Mouse (Mus musculus) liver, postnatal 0 days (tissue): ENCODE results near the gene Cdca7l. TPM values are rescaled to one million over a fixed set of nuclear protein-coding genes. Genes with fewer than 3 reads are reported as not detected.
A peak's percentile ranks its signal among the peaks of the same experiment; 100 is the strongest.

Experiments used
- ATAC-seq: fragments of 200-750 bp; cut with Nextera tagmentation; 2 replicates; pipeline ENCODE4 v1.8.0; 2017; ENCODE audit warnings: mild to moderate bottlenecking, moderate library complexity
- DNase-seq: peaks from one replicate; pipeline ENCODE4 v3.0.0-alpha.2; 2016
- H3K27ac ChIP-seq: fragments of 300-500 bp; sonication (generic); 2 replicates; pipeline ENCODE4 v1.5.1; 2014; ENCODE audit warnings: antibody characterized with exemption, moderate library complexity, mild to moderate bottlenecking, low read depth
- H3K27me3 ChIP-seq: fragments of 300-500 bp; sonication (generic); 2 replicates; pipeline ENCODE4 v1.6.1; 2014; ENCODE audit warnings: low read length, control low read depth, mixed read lengths; ENCODE audit not compliant: insufficient read depth
- H3K36me3 ChIP-seq: fragments of 300-500 bp; sonication (generic); replicated peaks from 2 replicates; pipeline ENCODE4 v1.6.1; 2014; ENCODE audit warnings: mild to moderate bottlenecking, control low read depth, low read length, moderate library complexity, mixed read lengths; ENCODE audit not compliant: insufficient read depth
- H3K4me1 ChIP-seq: fragments of 300-500 bp; sonication (generic); 2 replicates; pipeline ENCODE4 v1.6.1; 2014; ENCODE audit warnings: antibody characterized with exemption, mild to moderate bottlenecking, control low read depth; ENCODE audit not compliant: insufficient read depth
- H3K4me2 ChIP-seq: fragments of 300-500 bp; sonication (generic); 2 replicates; pipeline ENCODE4 v1.6.1; 2014; ENCODE audit warnings: low read depth, mild to moderate bottlenecking, low read length, moderate library complexity, mixed read lengths
- H3K4me3 ChIP-seq: fragments of 300-500 bp; sonication (generic); 2 replicates; pipeline ENCODE4 v1.5.1; 2014; ENCODE audit warnings: low read depth, low read length
- H3K9ac ChIP-seq: fragments of 300-500 bp; sonication (generic); replicated peaks from 2 replicates; pipeline ENCODE4 v1.6.1; 2014; ENCODE audit warnings: mild to moderate bottlenecking, moderate library complexity
- H3K9me3 ChIP-seq: fragments of 300-500 bp; sonication (generic); 2 replicates; pipeline ENCODE4 v1.6.1; 2016; ENCODE audit warnings: mild to moderate bottlenecking, control low read depth, low read length, mixed read lengths
- CTCF ChIP-seq: sonication (generic); IDR thresholded peaks from 2 replicates; pipeline ENCODE4 v1.5.1; 2016; ENCODE audit warnings: antibody characterized with exemption, low read depth
- EP300 ChIP-seq: IDR thresholded peaks from 2 replicates; pipeline ENCODE4 v1.6.1; 2016; ENCODE audit warnings: antibody characterized with exemption, low read depth, mild to moderate bottlenecking
- WGBS: fragments of 180-500 bp; shearing (Covaris S2); extraction: QIAGEN DNeasy Blood & Tissue Kit; methylation state at CpG from one replicate; pipeline ENCODE4 v1.1.7; 2014; ENCODE audit not compliant: insufficient replicate concordance; 5-methylcytosine and 5-hydroxymethylcytosine counted together
- polyA plus RNA-seq: library from polyadenylated mRNA; unstranded; fragments of >200 nt; fragmentation: Nextera tagmentation; extraction: Ambion mirVana; gene quantifications from 2 replicates; pipeline ENCODE4 v1.2.1, GENCODE M21; 2015

Gene Cdca7l
- polyA plus RNA-seq, 1 experiment from 2014 or later: 7.8 TPM

DNA sequence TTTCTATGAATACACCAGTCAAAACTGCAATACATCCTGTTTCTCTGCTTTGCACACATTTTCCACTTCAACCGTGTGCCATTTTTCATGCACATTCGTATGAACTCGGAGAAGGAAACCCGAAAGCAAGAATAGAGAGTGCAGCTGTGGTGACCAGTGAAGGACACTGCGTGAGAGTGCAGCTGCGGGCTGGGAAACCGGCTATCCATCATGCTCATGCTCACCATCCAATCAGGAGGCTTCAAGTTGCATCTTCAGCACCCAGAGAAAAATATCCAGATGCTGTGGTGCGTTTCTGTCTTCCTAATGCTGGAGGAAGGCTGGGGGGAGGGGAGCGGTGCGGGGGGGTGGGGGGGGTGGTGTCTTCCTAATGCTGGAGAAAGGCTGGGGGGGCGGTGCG lies 3.5 kb downstream of the Cdca7l start:
- TF ChIP-seq EP300 (no peak), CTCF (no peak)
- ATAC-seq (no peak), DNase-seq (no peak)
- Histone ChIP-seq H3K4me3 (no peak overlapping the region), H3K4me2 (no peak overlapping the region), H3K9me3 (no peaks in the 10 kb centered on the region), H3K36me3 (no peaks in the 10 kb centered on the region), H3K4me1 (no peaks in the 10 kb centered on the region), H3K27me3 (0 out of 2 replicates have a peak, but pooled peaks cover 2% of the 10 kb centered on the region), H3K9ac (no peak overlapping the region), H3K27ac (no peak overlapping the region)
- WGBS: 29% methylated on average over 12 of the region's 12 CpGs

- 49% methylated on average over 17 of the region's 17 CpGs for WGBS
- ATAC-seq (no peak), DNase-seq (no peak)
- no peaks in the 10 kb centered on the region for H3K36me3 ChIP-seq
- H3K27ac ChIP-seq: no peak overlapping the region
- no peaks in the 10 kb centered on the region for H3K4me1 ChIP-seq
- no peak for TF ChIP-seq CTCF
- no peak for TF ChIP-seq EP300
- H3K9me3 ChIP-seq: no peaks in the 10 kb centered on the region
- no peak overlapping the region for H3K4me3 ChIP-seq
- H3K9ac ChIP-seq: no peak overlapping the region
- no peak overlapping the region for H3K4me2 ChIP-seq
- 0 out of 2 replicates have a peak, but pooled peaks cover 2% of the 10 kb centered on the region for H3K27me3 ChIP-seq
Measured at GRCm38 (mm10) chr12:117808355-117809326, 4.6 kb downstream of the Cdca7l start.

GRCm38 (mm10) chr12:117809327-117810017 lies 5.4 kb downstream of the Cdca7l start:
- Histone ChIP-seq H3K27me3 (0 out of 2 replicates have a peak, but pooled peaks cover 2% of the 10 kb centered on the region), H3K36me3 (no peaks in the 10 kb centered on the region), H3K27ac (no peak overlapping the region), H3K4me3 (no peak overlapping the region), H3K9me3 (no peaks in the 10 kb centered on the region), H3K4me1 (no peaks in the 10 kb centered on the region), H3K9ac (no peak overlapping the region), H3K4me2 (no peak overlapping the region; the same call in 1 of the 2 replicates)
- no peak for ATAC-seq
- WGBS: 59% methylated on average over 10 of the region's 10 CpGs
- TF ChIP-seq CTCF: no peak
- no peak for TF ChIP-seq EP300
- DNase-seq: no peak

GRCm38 (mm10) chr12:117810074-117810473 lies 6.0 kb downstream of the Cdca7l start:
- TF ChIP-seq EP300: no peak
- TF ChIP-seq CTCF: no peak
- ATAC-seq: no peak
- 18% methylated on average over 11 of the region's 11 CpGs for WGBS
- Histone ChIP-seq H3K4me1 (no peaks in the 10 kb centered on the region), H3K9me3 (no peaks in the 10 kb centered on the region), H3K27ac (no peak overlapping the region), H3K4me3 (no peak overlapping the region), H3K27me3 (0 out of 2 replicates have a peak, but pooled peaks cover 2% of the 10 kb centered on the region), H3K4me2 (no peak overlapping the region; the same call in 1 of the 2 replicates), H3K9ac (no peak overlapping the region), H3K36me3 (no peaks in the 10 kb centered on the region)
- no peak for DNase-seq

- ATAC-seq: no peak
- Histone ChIP-seq H3K9me3 (no peaks in the 10 kb centered on the region), H3K9ac (no peak overlapping the region), H3K27me3 (no peaks in the 10 kb centered on the region), H3K36me3 (no peaks in the 10 kb centered on the region), H3K4me2 (no peak overlapping the region), H3K27ac (no peak overlapping the region), H3K4me1 (no peaks in the 10 kb centered on the region), H3K4me3 (no peak overlapping the region)
- no peak for DNase-seq
- TF ChIP-seq CTCF (peak; percentile 74), EP300 (no peak)
- WGBS: 41% methylated on average over 4 of the region's 4 CpGs
Measured at GRCm38 (mm10) chr12:117820138-117820858, 16.2 kb downstream of the Cdca7l start.

DNA sequence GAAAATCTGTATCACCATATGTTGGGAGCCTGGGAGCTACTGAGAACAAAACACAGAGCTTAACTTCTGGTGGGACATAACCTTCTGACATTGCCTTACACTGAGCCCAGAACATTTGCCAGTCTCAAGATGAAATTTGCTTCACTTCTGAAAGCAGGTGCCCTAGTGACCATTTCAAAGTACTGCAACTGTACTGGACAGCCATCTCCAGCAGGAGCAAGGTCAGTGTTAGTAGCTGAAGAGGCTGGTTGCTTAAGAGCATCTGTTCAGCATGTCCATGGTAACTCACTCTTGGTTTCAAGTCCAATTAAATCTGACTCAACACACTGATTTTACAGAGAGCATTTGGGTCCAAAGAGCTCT lies 16.8 kb downstream of the Cdca7l start:
- Histone ChIP-seq H3K9me3 (no peaks in the 10 kb centered on the region), H3K9ac (no peak overlapping the region), H3K27me3 (no peaks in the 10 kb centered on the region), H3K4me1 (no peaks in the 10 kb centered on the region), H3K4me3 (no peak overlapping the region), H3K36me3 (no peaks in the 10 kb centered on the region), H3K4me2 (no peak overlapping the region), H3K27ac (no peak overlapping the region)
- TF ChIP-seq CTCF: peak; percentile 55
- no peak for TF ChIP-seq EP300
- ATAC-seq (no peak), DNase-seq (no peak)
